Mouse (Mus musculus) small intestine, adult 10 weeks (tissue): Measurements from ENCODE around the gene Gm43064. TPM values are rescaled to one million over a fixed set of nuclear protein-coding genes. Genes with fewer than 3 reads are reported as not detected.

Experiments used
- polyA plus RNA-seq: library from polyadenylated mRNA; stranded (reverse); fragments of 350-450 nt; fragmentation: Illumina TruSeq; extraction: RNeasy Lipid Tissue Mini Kit (QIAGEN cat#74804); gene quantifications from one replicate; pipeline ENCODE4 v1.2.3, GENCODE M21; 2014; ENCODE audit warnings: low replicate concordance

The Gm43064 gene
- not detected for polyA plus RNA-seq

DNA sequence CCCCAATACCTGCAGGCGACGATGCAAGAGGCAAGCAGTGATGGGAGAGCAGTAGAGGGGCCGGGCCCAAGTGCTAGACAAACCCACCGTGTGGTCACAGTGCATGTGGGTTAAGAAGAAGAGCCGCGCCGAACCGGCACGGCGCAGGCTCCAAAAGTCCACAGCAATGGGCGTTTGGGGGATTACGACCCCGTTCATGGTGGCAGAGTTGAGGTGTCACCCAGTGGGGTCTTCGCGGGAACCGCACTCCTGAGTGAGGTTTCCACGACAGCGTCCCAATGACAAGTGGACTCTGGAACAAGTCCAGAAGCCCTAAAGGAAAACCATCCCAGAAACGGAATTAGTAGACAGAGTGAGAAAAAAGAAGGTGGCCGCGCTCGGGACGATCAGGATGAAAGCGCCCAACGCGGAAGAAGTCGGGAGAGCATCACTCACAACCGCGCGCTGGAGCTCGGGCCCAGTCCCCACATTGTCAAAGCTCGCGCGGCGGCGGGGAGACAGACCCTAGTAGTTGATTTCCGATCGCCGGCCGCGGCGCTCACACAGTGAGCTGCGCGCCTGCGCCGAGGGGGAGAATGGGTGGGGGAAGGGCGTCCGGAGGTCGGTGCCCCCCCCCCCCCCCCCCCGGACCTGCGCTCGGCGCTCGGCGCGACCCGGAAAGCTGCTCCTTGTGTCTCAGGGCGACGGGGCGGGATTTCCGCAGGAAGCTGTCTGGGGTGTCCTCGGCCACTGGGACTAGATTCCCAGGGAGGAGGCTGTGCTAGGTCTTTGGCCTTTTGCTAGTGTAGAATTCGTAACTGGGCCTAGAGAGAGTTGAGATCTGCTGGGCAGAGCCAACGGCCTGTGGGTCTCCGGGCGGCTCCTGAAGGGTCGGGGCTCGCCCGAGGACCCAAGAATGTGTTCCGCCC is at the start of gene Gm43064, which contains the start of the genes Dclre1b and Ap4b1:
Gene Gm43064, plus strand, starts transcription at position 683 of the 908 bp plus-strand sequence.
Gene Dclre1b, minus strand, starts transcription at position 554 of the 908 bp plus-strand sequence.
Gene Ap4b1, plus strand, starts transcription at position 630 of the 908 bp plus-strand sequence.

GRCm38 (mm10) chr3:103791230-103792110 is 17.9 kb upstream of the Gm43064 start, which contains the start of gene Hipk1:
Hipk1 (minus strand) TSS chr3:103791563.

DNA sequence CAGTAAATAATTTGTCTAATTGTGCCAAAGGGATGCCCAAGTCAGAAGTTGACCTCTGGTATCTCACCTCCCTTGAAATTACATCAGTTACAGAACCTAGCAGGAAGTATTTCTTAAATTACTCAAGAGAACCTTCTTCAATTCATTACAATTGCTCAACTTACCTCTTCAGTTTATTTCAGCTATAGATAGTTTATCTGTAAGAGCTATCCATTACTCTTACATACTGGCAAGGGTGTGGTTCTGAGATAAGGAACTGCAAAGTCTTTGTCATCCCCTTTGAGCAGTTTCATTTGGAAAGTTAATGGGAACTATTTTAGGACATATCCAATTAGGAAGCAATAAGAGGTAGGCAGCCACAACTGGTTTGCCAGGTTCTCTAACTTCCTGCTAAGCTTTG is 23.1 kb downstream of the Gm43064 start, which contains the start of gene Bcl2l15:
Gene Bcl2l15, plus strand, starts transcription at position 176 of the 400 bp plus-strand sequence.

GRCm38 (mm10) chr3:103858881-103859801 is 49.8 kb downstream of the Gm43064 start, which contains the start of gene Ptpn22:
Ptpn22 (plus strand) TSS chr3:103859795.

Other genes starting within 250 kb of the Gm43064 start
- 0.48 TPM for gene Syt6, start 234.3 kb upstream of the Gm43064 start, polyA plus RNA-seq
- gene Atg4a-ps, start 163.5 kb upstream of the Gm43064 start, polyA plus RNA-seq: 0.22 TPM
- gene Olfml3, start 71.6 kb upstream of the Gm43064 start, polyA plus RNA-seq: 5.2 TPM
- not detected for gene Gm10964, start 70.2 kb upstream of the Gm43064 start, polyA plus RNA-seq
- 48.8 TPM for gene Hipk1, start 18.0 kb upstream of the Gm43064 start, polyA plus RNA-seq
- 7.3 TPM for gene Dclre1b, start 129 bp upstream of the Gm43064 start, polyA plus RNA-seq
- gene Ap4b1, start 53 bp upstream of the Gm43064 start, polyA plus RNA-seq: 14.9 TPM
- 77.4 TPM for gene Bcl2l15, start 23.0 kb downstream of the Gm43064 start, polyA plus RNA-seq
- gene Ptpn22, start 50.2 kb downstream of the Gm43064 start, polyA plus RNA-seq: 31.7 TPM
- 33.8 TPM for gene Rsbn1, start 104.5 kb downstream of the Gm43064 start, polyA plus RNA-seq
- gene Phtf1, start 158.5 kb downstream of the Gm43064 start, polyA plus RNA-seq: 11.9 TPM